Mouse (Mus musculus) olfactory bulb, adult 2 months (tissue): Measurements from ENCODE around the gene Rrp12.

Experiments used
- CTCF ChIP-seq: fragments of 200-500 bp; IDR thresholded peaks from 2 replicates; pipeline ENCODE4 v1.5.1; 2012; ENCODE audit warnings: low read depth, mild to moderate bottlenecking, low read length, moderate library complexity; ENCODE audit not compliant: insufficient read depth
- POLR2A ChIP-seq: fragments of 200-500 bp; IDR thresholded peaks from 2 replicates; pipeline ENCODE4 v1.6.1; 2012; ENCODE audit warnings: mild to moderate bottlenecking, low read depth, low read length, moderate library complexity; ENCODE audit not compliant: insufficient read depth

GRCm38 (mm10) chr19:41874356-41874755 is 21.6 kb downstream of the Rrp12 start:
- no peak for TF ChIP-seq CTCF
- no peak for TF ChIP-seq POLR2A
